Mouse (Mus musculus) forebrain, embryonic 10.5 days (tissue): ENCODE results near the gene Spg7. TPM values are rescaled to one million over a fixed set of nuclear protein-coding genes. Genes with fewer than 3 reads are reported as not detected.

Source experiments
- microRNA-seq: library from miRNA; unstranded; fragments of <30 nt; microRNA quantifications from one replicate; pipeline ENCODE4, GENCODE M21; 2017
- polyA plus RNA-seq: library from polyadenylated mRNA; unstranded; fragments of >200 nt; fragmentation: Nextera tagmentation; extraction: Ambion mirVana; gene quantifications from 2 replicates; pipeline ENCODE4 v1.2.1, GENCODE M21; 2016

The Spg7 gene
- polyA plus RNA-seq, 1 experiment from 2014 or later = 53.9 TPM

Small RNAs within 50 kb of the gene (microRNA-seq; reads per million reads assigned to microRNA genes)
- gene Mir7079 = 2.1 reads per million
- gene Mir7080 = not detected

Other genes starting within 250 kb of the Spg7 start
- gene Cdh15, start 215.0 kb upstream of the Spg7 start, polyA plus RNA-seq = 0.71 and 0.72 TPM in 2 replicates
- 33.4 and 33.8 TPM in 2 replicates for gene Ankrd11, start 20.7 kb upstream of the Spg7 start, polyA plus RNA-seq
- gene Rpl13, start 39.4 kb downstream of the Spg7 start, polyA plus RNA-seq = 1,382 and 1,410 TPM in 2 replicates
- 0.94 and 1.3 TPM in 2 replicates for gene Cpne7, start 54.4 kb downstream of the Spg7 start, polyA plus RNA-seq
- gene Sult5a1, start 95.4 kb downstream of the Spg7 start, polyA plus RNA-seq = 2.2 and 2.7 TPM in 2 replicates
- 10.1 and 11.4 TPM in 2 replicates for gene Dpep1, start 123.3 kb downstream of the Spg7 start, polyA plus RNA-seq
- gene Chmp1a, start 149.8 kb downstream of the Spg7 start, polyA plus RNA-seq = 137 and 144 TPM in 2 replicates
- gene Spata33, start 149.9 kb downstream of the Spg7 start, polyA plus RNA-seq = 5.2 and 5.8 TPM in 2 replicates
- 36.8 and 40.3 TPM in 2 replicates for gene Cdk10, start 161.9 kb downstream of the Spg7 start, polyA plus RNA-seq
- 1.4 and 1.8 TPM in 2 replicates for gene Spata2l, start 173.3 kb downstream of the Spg7 start, polyA plus RNA-seq
- 23.4 and 24.0 TPM in 2 replicates for gene Zfp276, start 191.3 kb downstream of the Spg7 start, polyA plus RNA-seq
- 21.2 and 23.5 TPM in 2 replicates for gene Vps9d1, start 191.4 kb downstream of the Spg7 start, polyA plus RNA-seq